Mouse (Mus musculus): Measurements from ENCODE around the gene Ltbp1. TPM values are rescaled to one million over a fixed set of nuclear protein-coding genes. Genes with fewer than 3 reads are reported as not detected.
A peak's percentile ranks its signal among the peaks of the same experiment; 100 is the strongest.

The Ltbp1 gene
- total and polyA plus RNA-seq, 3 experiments = 0.01 to 0.04 TPM; not detected in 1

DNA sequence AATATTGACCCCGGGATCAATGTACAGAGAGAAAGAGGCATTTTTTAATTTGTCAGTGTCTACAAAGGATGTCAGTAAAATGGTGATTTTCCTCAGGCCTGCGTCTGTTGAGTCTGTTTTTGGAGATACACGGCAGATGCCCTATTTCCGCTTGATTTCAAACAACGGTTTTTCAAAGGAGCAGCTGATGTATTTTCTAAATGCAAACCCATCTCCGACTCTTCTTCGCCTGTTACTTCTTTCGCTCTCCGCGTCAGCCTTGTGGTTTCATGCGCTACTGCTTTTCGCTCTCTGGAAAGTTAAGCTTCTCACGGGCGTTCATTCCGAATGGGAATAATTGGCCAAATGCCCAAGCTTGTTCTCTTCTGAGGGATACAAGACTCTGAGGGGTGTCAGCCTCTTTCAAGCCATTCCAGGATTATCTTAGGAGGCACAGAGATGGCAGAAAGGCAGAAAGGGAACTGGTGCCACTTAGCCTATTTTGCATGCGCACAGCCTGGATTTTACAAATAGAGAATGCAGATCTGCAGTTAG is 36.6 kb upstream of the Ltbp1 start (continued):
- 0 out of 2 replicates have a peak, but pooled peaks have one; percentile 12 for TF ChIP-seq NRF1 (IDR thresholded peaks at IDR 0.05; ENCODE audit: insufficient read depth, low read depth, low read length, poor library complexity, severe bottlenecking)
- TF ChIP-seq E2F4 (IDR thresholded peaks at IDR 0.05; ENCODE audit: borderline replicate concordance, low read depth, low read length) = no peak
- no peak for TF ChIP-seq CHD2 (IDR thresholded peaks at IDR 0.05; ENCODE audit: low read length)

- Histone ChIP-seq H3K36me3 (ENCODE audit: control insufficient read depth in 1 of 2, insufficient read depth in 2 of 2, low read length in 2 of 2) (no peaks in the 10 kb centered on the region), H3K27me3 (ENCODE audit: control insufficient read depth in 1 of 2, insufficient read depth in 2 of 2, low read length in 2 of 2) (no peaks in the 10 kb centered on the region; a peak in 1 of 4 replicates), H3K4me3 (ENCODE audit: control insufficient read depth in 1 of 2, insufficient read depth in 1 of 2, low read depth in 2 of 2, low read length in 2 of 2) (no peak overlapping the region), H3K9me3 (replicated peaks; ENCODE audit: insufficient read depth, low read length) (no peaks in the 10 kb centered on the region), H3K9ac (ENCODE audit: control insufficient read depth, low read depth, low read length, poor library complexity, severe bottlenecking) (no peak overlapping the region), H3K27ac (ENCODE audit: control insufficient read depth, low read depth, low read length) (no peak overlapping the region), H3K79me2 (ENCODE audit: control insufficient read depth, insufficient read depth, low read length, poor library complexity) (no peaks in the 10 kb centered on the region), H3K4me1 (ENCODE audit: control insufficient read depth in 1 of 2, insufficient read depth in 2 of 2, low read length in 2 of 2) (peaks cover 0 to 3% of the 10 kb centered on the region in 2 experiments; a peak in 1 of 4 replicates)
- no peak for DNase-seq (ENCODE audit: low read depth, low spot score)
- no peak for TF ChIP-seq POLR2AphosphoS2 (IDR thresholded peaks at IDR 0.05; ENCODE audit: low read length)
- no peak for TF ChIP-seq MYB (IDR thresholded peaks at IDR 0.05; ENCODE audit: low read depth, low read length)
- no peak for TF ChIP-seq ZMIZ1 (IDR thresholded peaks at IDR 0.05; ENCODE audit: low read depth, low read length)
- no peak for TF ChIP-seq TAL1 (IDR thresholded peaks at IDR 0.05; ENCODE audit: low read length)
- TF ChIP-seq CTCF (IDR thresholded peaks at IDR 0.05 in 2 of 3, conservative IDR thresholded peaks at IDR 0.05 in 1 of 3; ENCODE audit: control insufficient read depth in 1 of 3, insufficient read depth in 1 of 3, low read depth in 2 of 3, low read length in 3 of 3, poor library complexity in 1 of 3, severe bottlenecking in 1 of 3) = no peak
- no peak for TF ChIP-seq POLR2A (IDR thresholded peaks at IDR 0.05; ENCODE audit: control insufficient read depth in 1 of 2, insufficient read depth in 1 of 2, low read depth in 1 of 2, low read length in 2 of 2, poor library complexity in 1 of 2)
- TF ChIP-seq ELF1 (IDR thresholded peaks at IDR 0.05; ENCODE audit: low read depth, low read length) = no peak
- TF ChIP-seq CHD2 (IDR thresholded peaks at IDR 0.05; ENCODE audit: low read length) = no peak
- no peak for TF ChIP-seq POLR2AphosphoS5 (IDR thresholded peaks at IDR 0.05; ENCODE audit: borderline replicate concordance, low read depth, low read length)
- no peak for TF ChIP-seq SMC3 (IDR thresholded peaks at IDR 0.05; ENCODE audit: low read depth, low read length)
- TF ChIP-seq TBP (IDR thresholded peaks at IDR 0.05; ENCODE audit: low read depth, low read length) = no peak
- no peak for TF ChIP-seq ZNF384 (IDR thresholded peaks at IDR 0.05; ENCODE audit: low read depth, low read length)
- TF ChIP-seq USF1 (IDR thresholded peaks at IDR 0.05; ENCODE audit: low read depth, low read length) = no peak
- no peak for TF ChIP-seq MXI1 (IDR thresholded peaks at IDR 0.05; ENCODE audit: low read depth, low read length)
- TF ChIP-seq SIN3A (IDR thresholded peaks at IDR 0.05; ENCODE audit: low read length) = no peak
Observed at GRCm38 (mm10) chr17:74975192-74975591, 30.2 kb upstream of the Ltbp1 start.

DNA sequence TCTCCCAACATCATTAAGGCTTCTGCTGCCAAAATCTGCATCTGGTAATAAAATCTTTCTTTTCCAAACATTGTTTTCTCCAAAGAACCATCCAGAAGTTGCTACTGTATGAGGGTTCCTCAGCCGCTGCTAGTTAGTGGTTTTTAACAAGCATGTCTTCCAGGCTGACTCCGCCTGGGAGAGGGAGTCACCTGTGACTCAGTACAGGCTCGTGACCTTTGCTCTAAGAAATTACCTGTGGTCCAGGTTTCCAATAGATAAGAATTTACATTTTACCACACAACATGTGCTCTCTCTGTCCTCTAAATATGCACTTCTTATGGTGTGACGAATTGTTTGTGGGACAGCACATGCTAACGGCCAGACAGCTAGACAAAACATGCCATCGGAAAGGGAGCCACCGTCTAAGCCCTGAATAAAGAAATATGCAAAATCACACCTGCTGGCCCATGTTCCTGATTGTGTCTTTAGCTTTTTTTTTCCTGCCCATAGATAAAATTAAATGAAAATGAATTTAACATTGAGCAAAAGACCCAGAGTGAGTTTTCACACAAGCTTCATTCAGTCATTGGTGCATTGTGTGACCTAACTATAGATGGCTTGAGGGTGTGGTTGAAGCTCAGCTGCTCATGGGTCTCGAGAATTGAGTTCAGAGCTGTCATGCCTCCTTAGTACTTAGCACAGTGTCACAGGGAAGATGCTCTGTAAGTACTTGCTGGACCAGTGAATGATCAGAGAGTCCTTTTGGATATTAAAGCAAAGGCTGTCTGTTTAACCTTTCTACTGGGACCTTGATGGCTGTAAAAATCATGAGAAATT is 29.0 kb upstream of the Ltbp1 start:
- no peak overlapping the region for H3K9ac ChIP-seq (ENCODE audit: control insufficient read depth, low read depth, low read length, poor library complexity, severe bottlenecking)
- DNase-seq (ENCODE audit: low read depth, low spot score) = no peak
- H3K4me3 ChIP-seq (ENCODE audit: control insufficient read depth in 1 of 2, insufficient read depth in 1 of 2, low read depth in 2 of 2, low read length in 2 of 2) = no peak overlapping the region
- no peaks in the 10 kb centered on the region for H3K36me3 ChIP-seq (ENCODE audit: control insufficient read depth in 1 of 2, insufficient read depth in 2 of 2, low read length in 2 of 2)
- no peak overlapping the region for H3K27ac ChIP-seq (ENCODE audit: control insufficient read depth, low read depth, low read length)
- no peaks in the 10 kb centered on the region for H3K9me3 ChIP-seq (replicated peaks; ENCODE audit: insufficient read depth, low read length)
- TF ChIP-seq TAL1 (IDR thresholded peaks at IDR 0.05; ENCODE audit: low read length) = no peak
- no peaks in the 10 kb centered on the region for H3K79me2 ChIP-seq (ENCODE audit: control insufficient read depth, insufficient read depth, low read length, poor library complexity)
- H3K4me1 ChIP-seq (ENCODE audit: control insufficient read depth in 1 of 2, insufficient read depth in 2 of 2, low read length in 2 of 2) = peaks cover 0 to 3% of the 10 kb centered on the region in 2 experiments; a peak in 1 of 4 replicates
- no peaks in the 10 kb centered on the region; a peak in 1 of 4 replicates for H3K27me3 ChIP-seq (ENCODE audit: control insufficient read depth in 1 of 2, insufficient read depth in 2 of 2, low read length in 2 of 2)

All from MEL (cell line).